Mouse (Mus musculus): ENCODE data around the gene Rtn4r.

Gene Rtn4r

GRCm38 (mm10) chr16:18125131-18125530 is 2.3 kb upstream of the Rtn4r start:
- no peak for DNase-seq (ENCODE audit: low spot score)

- no peak for DNase-seq (ENCODE audit: low spot score)
Measured at GRCm38 (mm10) chr16:18126211-18126610, 1.2 kb upstream of the Rtn4r start.

- DNase-seq (ENCODE audit: low spot score): peak; percentile 7
Measured at GRCm38 (mm10) chr16:18127871-18128563, 575 bp downstream of the Rtn4r start.

DNA sequence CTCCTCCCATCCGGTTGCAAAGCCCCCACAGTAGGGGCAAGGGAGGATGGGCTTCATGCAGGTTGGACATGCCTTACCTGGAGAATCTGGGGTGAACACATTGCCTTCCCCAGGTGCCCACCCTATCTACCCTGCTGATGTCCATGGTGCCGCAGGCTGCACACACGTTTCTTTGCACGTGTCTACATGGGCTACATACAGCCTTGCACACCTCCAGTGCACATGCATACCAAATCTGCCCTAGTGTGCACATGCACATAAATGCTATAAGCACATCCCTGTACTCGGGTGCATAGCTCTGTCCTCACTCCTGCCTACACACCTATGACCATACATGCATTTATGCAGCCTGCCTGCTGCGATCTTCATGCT is 1.1 kb downstream of the Rtn4r start:
- no peak for DNase-seq (ENCODE audit: low spot score)

- DNase-seq (ENCODE audit: low spot score): no peak
Measured at GRCm38 (mm10) chr16:18129413-18129812, 2.0 kb downstream of the Rtn4r start.

DNA sequence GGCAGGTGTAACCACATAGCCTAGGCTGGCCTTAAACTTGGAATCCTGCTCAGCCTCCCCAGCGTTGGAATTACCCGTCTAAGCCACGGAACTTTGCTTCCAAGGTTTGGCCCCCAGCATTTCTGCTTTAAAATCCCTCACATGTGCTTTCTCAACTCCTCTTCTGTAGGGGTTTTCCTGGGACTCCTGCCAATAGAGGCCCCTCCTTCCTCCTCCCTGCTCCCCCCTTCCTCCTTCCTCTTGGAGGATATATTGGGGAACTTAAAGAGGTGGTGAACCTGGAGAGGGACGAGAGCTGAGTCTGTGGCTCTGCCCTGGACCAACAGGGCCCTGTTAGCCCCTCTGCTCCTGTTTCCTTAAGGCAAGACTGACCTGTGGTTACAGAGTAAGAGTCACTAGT is 2.8 kb downstream of the Rtn4r start:
- DNase-seq (ENCODE audit: low spot score): no peak

DNA sequence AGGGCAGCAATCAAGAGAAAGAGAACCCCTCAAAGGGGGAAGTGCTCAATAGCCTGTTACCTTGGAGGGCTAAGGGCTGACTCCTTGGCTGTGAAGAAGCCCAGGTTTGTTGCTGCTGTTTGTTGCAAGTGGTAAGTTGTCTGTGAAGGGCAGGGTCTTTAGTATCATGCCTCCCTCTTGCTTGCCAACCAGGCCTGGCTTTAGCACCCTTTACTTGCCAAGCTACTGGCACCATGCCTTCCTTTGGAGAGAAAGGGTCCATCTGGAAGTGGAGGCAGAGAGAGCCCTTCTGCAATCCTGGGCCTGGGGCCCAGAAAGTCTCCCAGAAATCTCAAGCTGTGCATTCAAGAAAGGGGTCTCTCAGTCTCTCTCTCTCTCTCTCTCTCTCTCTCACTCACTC is 3.3 kb downstream of the Rtn4r start:
- DNase-seq (ENCODE audit: low spot score): no peak

DNA sequence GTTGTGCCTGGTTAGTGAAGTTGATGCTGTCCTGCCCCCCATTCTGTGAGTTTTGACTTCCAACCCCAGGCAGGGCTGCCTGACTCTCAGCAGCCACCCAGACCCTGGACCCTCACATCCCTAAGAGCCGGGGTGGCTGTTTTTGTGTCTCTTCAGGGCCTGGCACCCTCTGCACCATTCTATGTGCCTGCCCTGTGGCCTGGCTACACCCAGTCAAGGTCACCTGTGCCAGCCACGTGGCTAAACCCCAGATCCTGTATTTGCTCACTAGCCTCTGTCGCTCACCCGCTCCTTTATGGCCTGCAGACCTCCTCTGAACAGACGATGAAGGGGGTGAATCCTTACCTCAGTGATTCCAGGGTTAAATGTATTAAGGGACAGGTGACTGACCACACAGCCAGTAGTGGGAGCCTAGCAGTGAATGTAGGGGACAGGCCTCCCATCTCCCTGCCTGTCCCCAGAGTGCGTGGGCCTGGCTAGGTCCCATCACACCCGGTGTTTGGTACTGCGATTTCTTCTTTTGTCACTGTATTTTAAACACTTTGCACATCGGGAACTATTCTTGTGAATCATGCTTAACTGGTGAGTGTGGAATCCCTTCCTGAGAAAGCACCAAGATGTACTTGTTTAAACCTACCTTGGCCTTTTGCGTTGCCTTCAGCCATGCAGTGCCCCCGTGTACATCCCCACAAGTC is 4.0 kb downstream of the Rtn4r start:
- DNase-seq (ENCODE audit: low spot score): no peak

GRCm38 (mm10) chr16:18132026-18132425 is 4.6 kb downstream of the Rtn4r start:
- DNase-seq (ENCODE audit: low spot score): no peak

DNA sequence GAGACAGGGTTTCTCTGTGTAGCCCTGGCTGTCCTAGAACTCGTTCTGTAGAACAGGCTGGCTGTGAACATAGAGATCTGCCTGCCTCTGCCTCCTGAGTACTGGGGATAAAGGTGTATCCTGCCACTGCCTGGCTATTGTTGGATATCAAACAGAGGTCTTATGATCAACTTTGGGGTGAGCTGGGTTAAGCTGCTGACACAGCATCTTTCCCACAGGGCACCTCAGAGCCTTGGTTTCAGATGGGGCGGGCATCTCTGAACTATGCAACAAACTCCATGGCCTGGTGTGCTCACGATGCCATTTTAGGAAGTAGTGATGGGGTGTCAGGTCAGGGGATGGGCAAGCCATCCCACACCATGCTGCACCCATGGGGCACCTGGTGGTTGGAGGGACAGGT is 5.1 kb downstream of the Rtn4r start:
- DNase-seq (ENCODE audit: low spot score): no peak

- no peak for DNase-seq (ENCODE audit: low spot score)
Measured at GRCm38 (mm10) chr16:18133133-18133920, 5.9 kb downstream of the Rtn4r start.

DNA sequence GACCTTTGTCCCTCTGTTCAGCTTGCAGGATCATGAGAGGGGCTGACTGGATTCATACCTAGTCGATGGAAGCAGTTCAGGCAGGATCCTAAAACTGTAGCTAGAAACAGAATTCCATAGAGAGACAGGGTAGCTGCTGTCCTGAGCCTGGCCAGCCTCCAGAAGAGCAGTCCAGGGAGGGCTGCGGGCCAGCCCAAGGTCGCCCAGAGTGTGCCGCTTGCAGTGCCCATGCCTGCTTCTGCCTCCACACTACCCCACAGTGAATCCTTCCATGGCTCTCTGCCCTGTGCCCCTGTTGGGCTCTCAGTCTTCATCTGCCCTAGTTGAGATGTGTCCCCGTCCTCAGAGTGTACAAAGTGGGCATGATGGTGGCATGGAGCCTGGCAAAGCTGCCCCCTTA is 7.8 kb downstream of the Rtn4r start:
- no peak for DNase-seq (ENCODE audit: low spot score)

GRCm38 (mm10) chr16:18136015-18136414 is 8.6 kb downstream of the Rtn4r start:
- no peak for DNase-seq (ENCODE audit: low spot score)

DNA sequence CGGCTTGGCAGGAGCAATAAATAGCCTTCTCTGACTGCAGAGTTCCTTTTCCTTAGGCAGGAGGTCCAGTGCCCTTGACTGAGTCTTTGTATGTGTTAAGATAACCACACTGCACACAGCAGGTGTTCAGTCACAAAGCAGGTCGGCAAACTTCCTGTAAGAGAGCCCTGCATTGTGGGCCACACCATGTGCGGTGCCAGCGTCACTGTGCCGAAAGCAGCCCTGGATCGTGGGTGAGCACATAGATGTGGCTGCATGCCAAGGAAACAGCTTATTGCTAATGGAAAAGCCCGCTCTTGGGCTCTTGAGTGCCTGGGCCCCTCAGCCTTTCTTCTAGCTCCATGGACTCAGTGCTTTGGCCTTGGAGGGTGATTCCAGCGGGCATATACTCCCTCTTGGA is 16.8 kb downstream of the Rtn4r start:
- no peak for DNase-seq (ENCODE audit: low spot score)

GRCm38 (mm10) chr16:18145341-18145867 is 18.0 kb downstream of the Rtn4r start:
- DNase-seq (ENCODE audit: low spot score): no peak

GRCm38 (mm10) chr16:18148208-18148876 is 20.9 kb downstream of the Rtn4r start:
- no peak for DNase-seq (ENCODE audit: low spot score)

DNA sequence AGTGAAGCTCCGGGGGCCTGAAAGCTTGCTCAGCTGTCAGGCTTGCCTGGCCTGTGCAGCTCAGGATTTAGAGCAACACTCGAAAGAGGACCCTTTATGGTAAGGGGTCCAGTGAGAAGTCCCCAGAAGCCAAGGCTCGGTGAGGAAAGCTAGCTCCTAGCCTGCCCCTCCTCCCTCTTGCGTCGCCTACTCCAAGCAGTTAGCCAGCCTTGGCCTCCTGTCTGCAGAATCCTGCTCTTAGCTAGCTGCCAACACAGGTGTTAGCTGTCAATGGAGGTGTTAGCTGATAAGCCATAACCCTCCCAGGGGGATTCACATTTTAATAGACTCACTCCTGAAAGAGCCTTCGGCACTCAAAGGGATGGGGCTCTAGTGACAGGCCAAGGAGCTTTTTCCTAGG is 21.8 kb downstream of the Rtn4r start:
- DNase-seq (ENCODE audit: low spot score): no peak

DNA sequence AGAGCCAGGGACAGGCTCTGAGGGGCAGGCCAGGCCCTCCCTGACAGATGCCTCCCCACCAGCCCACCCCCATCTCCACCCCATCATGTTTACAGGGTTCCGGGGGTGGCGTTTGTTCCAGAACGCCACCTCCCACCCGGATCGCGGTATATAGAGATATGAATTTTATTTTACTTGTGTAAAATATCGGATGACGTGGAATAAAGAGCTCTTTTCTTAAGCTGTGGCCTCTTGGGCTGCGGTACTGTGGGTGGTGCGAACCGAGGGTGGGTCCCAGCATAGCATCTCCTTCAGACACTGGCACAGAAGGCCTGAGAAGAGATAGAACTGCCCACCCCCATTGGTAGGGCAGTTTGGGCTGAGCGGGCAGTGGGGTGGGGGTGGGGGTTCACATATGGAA is 24.7 kb downstream of the Rtn4r start:
- DNase-seq (ENCODE audit: low spot score): no peak

DNA sequence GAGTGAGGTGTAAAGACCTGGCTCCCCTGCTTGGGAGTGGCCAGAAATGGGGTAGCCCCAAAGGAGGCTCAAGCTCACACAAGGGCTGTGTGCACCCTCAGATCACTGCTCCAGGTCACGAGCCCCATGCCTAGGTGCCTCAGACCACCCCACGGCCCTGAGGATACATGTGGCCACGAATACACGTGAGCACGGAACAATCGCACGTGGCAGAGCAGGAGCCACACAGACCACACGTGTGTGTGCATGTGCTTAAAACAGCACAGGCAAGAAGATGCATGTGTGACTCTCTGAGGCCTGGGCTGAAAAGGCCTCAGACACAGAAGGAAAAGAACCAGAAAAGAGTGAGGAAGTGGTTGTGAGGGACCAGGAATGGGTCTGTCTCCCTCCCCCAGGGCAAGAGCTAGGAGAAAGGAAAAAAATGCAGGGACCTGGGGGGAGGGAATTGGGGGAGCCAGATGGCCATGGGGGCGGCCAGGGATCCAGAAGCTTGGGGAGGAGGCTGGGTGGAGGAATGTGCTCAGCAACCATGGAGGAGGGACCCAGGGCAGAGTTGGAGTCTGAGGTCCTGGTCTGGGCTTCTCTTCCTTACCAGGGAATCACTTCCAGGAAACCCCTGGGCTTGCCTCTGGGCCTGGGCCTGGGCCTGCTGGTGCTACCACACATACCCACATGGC is 25.5 kb downstream of the Rtn4r start:
- no peak for DNase-seq (ENCODE audit: low spot score)

- DNase-seq (ENCODE audit: low spot score): no peak
Measured at GRCm38 (mm10) chr16:18154521-18155171, 27.2 kb downstream of the Rtn4r start.

Data from urinary bladder, postnatal 25 days (tissue).